Mouse (Mus musculus) C2C12 (cell line): ENCODE results near the gene Ago1. TPM values are rescaled to one million over a fixed set of nuclear protein-coding genes. Genes with fewer than 3 reads are reported as not detected.

Experiments
- H3K27me3 ChIP-seq: one replicate; pipeline ENCODE4 v1.6.1; 2011; ENCODE audit not compliant: control insufficient read depth, insufficient read depth, insufficient read length
- H3K36me3 ChIP-seq: one replicate; pipeline ENCODE4 v1.6.1; 2011; ENCODE audit not compliant: control insufficient read depth, insufficient read depth
- H3K4me3 ChIP-seq: one replicate; pipeline ENCODE4 v1.5.1; 2011; ENCODE audit warnings: mild to moderate bottlenecking, control low read depth; ENCODE audit not compliant: poor library complexity, insufficient read depth, severe bottlenecking
- H3K79me2 ChIP-seq: one replicate; pipeline ENCODE4 v1.6.1; 2011; ENCODE audit not compliant: control insufficient read depth, insufficient read depth
- H3K79me3 ChIP-seq: one replicate; pipeline ENCODE4 v1.6.1; 2011; ENCODE audit warnings: low read depth, control low read depth
- H3ac ChIP-seq: one replicate; pipeline ENCODE3; 2011; ENCODE audit warnings: low read depth; ENCODE audit not compliant: control insufficient read depth, insufficient read length
- CEBPB ChIP-seq: IDR thresholded peaks from one replicate; pipeline ENCODE4 v1.6.1; 2011; ENCODE audit warnings: low read depth, mild to moderate bottlenecking, control low read depth, moderate library complexity
- CTCF ChIP-seq: IDR thresholded peaks from one replicate; pipeline ENCODE4 v1.5.1; 2011; ENCODE audit not compliant: control insufficient read depth, insufficient read depth, insufficient read length
- FOSL1 ChIP-seq: IDR thresholded peaks from one replicate; pipeline ENCODE4 v1.8.0; 2011; ENCODE audit warnings: mild to moderate bottlenecking, low read length; ENCODE audit not compliant: poor library complexity, insufficient read depth, severe bottlenecking
- MAX ChIP-seq: IDR thresholded peaks from one replicate; pipeline ENCODE4 v1.6.1; 2011; ENCODE audit warnings: mild to moderate bottlenecking, control low read depth
- MYOD1 ChIP-seq: IDR thresholded peaks from one replicate; pipeline ENCODE4 v1.6.1; 2011; ENCODE audit warnings: low read depth; ENCODE audit not compliant: control insufficient read depth, insufficient read length
- MYOG ChIP-seq: IDR thresholded peaks from one replicate; pipeline ENCODE4 v1.6.1; 2011; ENCODE audit not compliant: control insufficient read depth, insufficient read length; ENCODE audit errors: extremely low read depth
- USF1 ChIP-seq: IDR thresholded peaks from one replicate; pipeline ENCODE4 v1.6.1; 2011; ENCODE audit warnings: low read depth, mild to moderate bottlenecking, control low read depth, moderate library complexity
- polyA plus RNA-seq: library from polyadenylated mRNA; unstranded; fragments of >200 nt; fragmentation: generic; extraction: Trizol; gene quantifications from one replicate; pipeline ENCODE4 v1.2.1, GENCODE M21; 2012; ENCODE audit warnings: missing spikeins

The Ago1 gene
- polyA plus RNA-seq, 1 experiment, result 9.2 TPM

DNA sequence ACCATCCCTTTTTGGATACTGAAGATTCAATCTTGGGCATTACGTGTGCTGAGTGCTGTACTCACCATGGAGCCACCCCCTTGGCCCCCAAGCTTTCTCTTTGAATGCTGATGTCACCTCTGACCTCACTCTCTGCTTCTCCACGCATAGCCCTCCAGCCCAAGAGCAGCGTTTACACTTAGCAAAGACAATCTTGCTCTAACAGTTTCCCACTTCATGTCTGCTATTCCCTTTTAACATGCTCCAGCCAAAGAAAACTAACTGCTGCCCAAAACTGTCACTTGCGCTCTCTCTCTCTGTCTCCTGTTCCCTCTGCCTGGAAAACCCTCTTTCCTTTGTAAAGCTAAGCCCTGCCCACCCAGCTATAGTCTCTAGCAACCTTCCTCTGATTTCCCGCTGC is 27.1 kb upstream of the Ago1 start:
- no peaks in the 10 kb centered on the region for H3K36me3 ChIP-seq
- H3K79me2 ChIP-seq, result no peaks in the 10 kb centered on the region
- no peak overlapping the region for H3ac ChIP-seq
- no peak for TF ChIP-seq CEBPB
- no peak for TF ChIP-seq MYOD1
- no peak for TF ChIP-seq USF1
- TF ChIP-seq FOSL1, result no peak
- TF ChIP-seq MAX, result no peak
- no peak for TF ChIP-seq CTCF
- TF ChIP-seq MYOG, result no peak
- H3K4me3 ChIP-seq, result no peak overlapping the region
- peaks cover 39% of the 10 kb centered on the region for H3K27me3 ChIP-seq
- no peaks in the 10 kb centered on the region for H3K79me3 ChIP-seq

DNA sequence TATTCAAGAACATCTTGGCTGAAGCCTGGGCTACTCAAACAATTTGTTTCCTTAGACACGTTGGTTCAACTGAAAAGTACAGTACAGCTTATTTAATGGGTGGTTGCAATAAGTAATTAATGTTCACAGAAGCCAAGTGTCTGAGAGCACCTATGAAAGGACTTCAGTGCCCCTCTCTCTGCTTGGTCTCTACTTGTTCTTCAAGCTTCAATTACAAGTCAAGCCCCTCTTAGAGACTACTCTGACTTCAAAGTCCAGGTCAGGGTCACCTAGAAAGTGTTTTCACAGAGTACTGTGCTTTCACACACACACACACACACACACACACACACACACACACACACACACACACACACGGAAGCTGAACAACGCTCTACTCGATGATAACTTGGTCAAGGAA is 25.0 kb upstream of the Ago1 start:
- no peak for TF ChIP-seq MAX
- no peak for TF ChIP-seq CEBPB
- no peak for TF ChIP-seq MYOD1
- no peak for TF ChIP-seq CTCF
- TF ChIP-seq USF1, result no peak
- no peak for TF ChIP-seq FOSL1
- TF ChIP-seq MYOG, result no peak
- Histone ChIP-seq H3ac (no peak overlapping the region), H3K79me3 (no peaks in the 10 kb centered on the region), H3K4me3 (no peak overlapping the region), H3K79me2 (no peaks in the 10 kb centered on the region), H3K36me3 (no peaks in the 10 kb centered on the region), H3K27me3 (peaks cover 48% of the 10 kb centered on the region)

DNA sequence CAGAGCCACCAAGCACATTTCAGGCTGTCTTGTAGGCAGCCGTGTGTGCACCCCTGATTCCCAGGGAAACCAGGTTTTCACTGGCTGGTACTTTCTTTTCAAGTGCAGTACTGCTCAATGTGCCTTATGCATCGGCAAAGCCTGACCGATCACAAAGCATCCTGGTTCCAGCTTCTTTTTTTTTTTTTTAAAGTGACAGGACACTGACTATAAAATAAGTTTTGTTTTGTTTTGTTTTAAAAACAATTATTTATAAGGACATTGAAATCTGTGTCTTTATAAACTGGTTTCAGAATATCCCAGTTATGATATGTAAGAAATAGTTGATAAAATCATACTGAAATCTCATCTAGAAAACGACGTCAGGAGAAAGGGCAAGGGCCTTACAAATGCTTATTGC is 23.6 kb upstream of the Ago1 start:
- H3K4me3 ChIP-seq, result no peak overlapping the region
- no peak for TF ChIP-seq USF1
- TF ChIP-seq MYOG, result no peak
- TF ChIP-seq FOSL1, result no peak
- TF ChIP-seq CEBPB, result no peak
- no peak for TF ChIP-seq CTCF
- TF ChIP-seq MYOD1, result no peak
- TF ChIP-seq MAX, result no peak

DNA sequence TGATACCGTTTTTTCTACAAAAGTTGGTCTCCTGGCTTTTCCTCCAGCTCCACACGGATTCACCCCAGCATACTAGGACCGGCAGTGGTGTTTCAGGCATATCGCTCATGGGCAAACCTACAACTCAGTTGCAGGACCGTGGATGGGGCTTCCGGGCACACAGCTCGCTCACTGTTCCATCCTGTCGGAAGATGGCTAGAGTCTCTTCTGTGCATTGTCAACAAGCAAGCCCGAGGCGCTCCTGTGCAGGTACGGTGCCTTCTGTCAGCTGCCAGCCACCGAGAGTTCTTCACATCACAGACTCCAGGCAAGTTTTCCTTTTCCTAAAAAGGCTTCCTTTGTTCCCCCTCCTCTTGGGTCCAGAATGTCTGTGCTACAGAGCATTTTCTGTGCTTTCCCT is 22.3 kb upstream of the Ago1 start:
- Histone ChIP-seq H3K4me3 (no peak overlapping the region), H3K36me3 (no peaks in the 10 kb centered on the region), H3K79me3 (no peaks in the 10 kb centered on the region), H3K27me3 (peaks cover 52% of the 10 kb centered on the region), H3ac (no peak overlapping the region), H3K79me2 (no peaks in the 10 kb centered on the region)
- TF ChIP-seq FOSL1, result no peak
- TF ChIP-seq MAX, result no peak
- no peak for TF ChIP-seq MYOD1
- no peak for TF ChIP-seq USF1
- no peak for TF ChIP-seq MYOG
- no peak for TF ChIP-seq CEBPB
- TF ChIP-seq CTCF, result no peak

More for the DNA sequence above, 23.6 kb upstream of the Ago1 start:
- Histone ChIP-seq H3ac (no peak overlapping the region), H3K36me3 (no peaks in the 10 kb centered on the region), H3K79me2 (no peaks in the 10 kb centered on the region), H3K79me3 (no peaks in the 10 kb centered on the region), H3K27me3 (peaks cover 56% of the 10 kb centered on the region)

DNA sequence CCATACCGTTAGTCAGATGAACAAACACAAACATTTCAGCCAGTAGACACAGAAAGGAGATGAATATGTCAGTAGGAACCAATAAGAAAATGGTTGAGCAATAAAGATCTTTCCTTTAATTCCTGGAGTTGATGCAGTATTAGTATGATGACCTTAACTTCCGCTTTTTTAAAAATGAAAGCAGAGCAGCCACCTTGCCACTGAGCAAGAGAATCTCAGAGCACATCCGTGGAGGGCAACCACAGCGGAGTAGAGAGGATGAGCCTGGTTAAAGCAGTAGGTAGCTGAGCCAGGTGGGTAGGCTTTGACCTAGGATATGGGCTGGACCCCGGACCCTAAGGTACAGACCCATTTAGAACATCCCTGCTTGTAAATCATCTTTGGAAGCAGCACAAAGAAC is 21.4 kb upstream of the Ago1 start:
- Histone ChIP-seq H3K36me3 (no peaks in the 10 kb centered on the region), H3K4me3 (no peak overlapping the region), H3K27me3 (peaks cover 51% of the 10 kb centered on the region), H3K79me3 (no peaks in the 10 kb centered on the region), H3K79me2 (no peaks in the 10 kb centered on the region), H3ac (no peak overlapping the region)
- TF ChIP-seq CTCF (no peak), MYOG (no peak), MAX (no peak), FOSL1 (no peak), MYOD1 (no peak), CEBPB (no peak), USF1 (no peak)

DNA sequence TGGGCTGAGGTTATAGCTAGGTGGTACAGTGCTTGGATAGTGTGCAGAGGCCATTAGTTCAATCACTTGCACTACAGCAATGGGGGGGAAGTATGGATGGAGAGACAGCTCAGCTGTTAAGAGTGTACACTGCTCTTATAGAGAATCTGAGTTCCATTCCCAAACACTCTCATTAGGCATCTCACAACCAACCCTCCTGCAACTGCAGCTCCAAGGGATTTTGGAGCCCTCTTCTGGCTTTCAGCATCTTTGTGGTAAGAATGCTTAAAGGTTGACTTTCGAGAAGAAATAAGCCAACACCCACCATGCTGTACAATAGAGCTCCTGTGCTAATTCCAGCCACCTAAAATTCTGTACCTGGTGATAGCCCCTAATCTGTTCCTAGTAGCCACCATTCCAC is 17.8 kb upstream of the Ago1 start:
- no peaks in the 10 kb centered on the region for H3K36me3 ChIP-seq
- TF ChIP-seq MAX (no peak), MYOD1 (no peak), MYOG (no peak), CEBPB (no peak), FOSL1 (no peak), CTCF (no peak), USF1 (no peak)
- no peak overlapping the region for H3ac ChIP-seq
- H3K27me3 ChIP-seq, result peaks cover 49% of the 10 kb centered on the region
- no peak overlapping the region for H3K4me3 ChIP-seq
- no peaks in the 10 kb centered on the region for H3K79me2 ChIP-seq
- no peaks in the 10 kb centered on the region for H3K79me3 ChIP-seq
